Mouse (Mus musculus) left cerebral cortex, adult 11 months (tissue): Measurements from ENCODE around the gene Ifrd2.

Experiments used
- DNase-seq: peaks from one replicate; pipeline ENCODE4 v3.0.0; 2022; ENCODE audit warnings: low spot score

The Ifrd2 gene

DNA sequence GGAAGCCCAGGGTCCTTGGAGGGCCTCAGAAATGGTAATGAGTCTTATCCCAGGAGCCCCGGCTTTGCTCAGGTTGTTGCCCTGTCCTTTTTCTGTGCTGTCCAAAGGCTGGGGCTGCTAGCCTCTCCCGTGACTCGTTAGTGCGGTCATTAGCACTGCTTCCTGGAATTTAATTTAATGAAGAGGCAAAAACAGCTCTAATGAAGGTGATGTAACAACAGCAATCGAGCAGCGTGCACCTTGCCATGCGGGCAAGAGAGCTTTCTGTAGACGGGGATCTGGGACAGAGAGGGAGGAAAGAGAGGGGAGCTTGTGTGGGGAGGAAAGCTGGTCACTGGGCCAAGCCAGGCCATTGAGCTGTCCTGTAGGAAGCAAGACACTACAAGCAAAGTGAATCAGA is 54.2 kb downstream of the Ifrd2 start:
- no peak for DNase-seq
